Mouse (Mus musculus) ES-Bruce4 (cell line): Measurements from ENCODE around the gene Tor4a. TPM values are rescaled to one million over a fixed set of nuclear protein-coding genes. Genes with fewer than 3 reads are reported as not detected.

Source experiments
- H3K27ac ChIP-seq: 2 replicates; pipeline ENCODE4 v1.5.1; 2012; ENCODE audit warnings: low read length, inconsistent platforms; ENCODE audit not compliant: insufficient read depth
- H3K27me3 ChIP-seq: 2 replicates; pipeline ENCODE4 v1.6.1; 2012; ENCODE audit warnings: mild to moderate bottlenecking, low read length, inconsistent platforms; ENCODE audit not compliant: control insufficient read depth, poor library complexity, insufficient read depth, severe bottlenecking
- H3K36me3 ChIP-seq: 2 replicates; pipeline ENCODE4 v1.6.1; 2012; ENCODE audit warnings: inconsistent platforms, mild to moderate bottlenecking, low read length, moderate library complexity; ENCODE audit not compliant: control insufficient read depth, poor library complexity, insufficient read depth, severe bottlenecking
- H3K4me1 ChIP-seq: one replicate; pipeline ENCODE4 v1.8.1; 2011; ENCODE audit warnings: low read length; ENCODE audit not compliant: control insufficient read depth, insufficient read depth
- H3K4me3 ChIP-seq: 2 replicates; pipeline ENCODE4 v1.5.1; 2011; ENCODE audit warnings: low read depth, mild to moderate bottlenecking, low read length
- H3K9ac ChIP-seq: 2 replicates; pipeline ENCODE4 v1.6.1; 2012; ENCODE audit warnings: low read depth, mild to moderate bottlenecking, inconsistent platforms; ENCODE audit not compliant: poor library complexity, severe bottlenecking
- H3K9me3 ChIP-seq: replicated peaks from 2 replicates; pipeline ENCODE4 v1.6.1; 2012; ENCODE audit warnings: mild to moderate bottlenecking, low read length, inconsistent platforms; ENCODE audit not compliant: control insufficient read depth, poor library complexity, insufficient read depth, severe bottlenecking
- CTCF ChIP-seq: IDR thresholded peaks from one replicate; pipeline ENCODE4 v1.8.1; 2011; ENCODE audit warnings: low read depth, low read length
- EP300 ChIP-seq: IDR thresholded peaks from 2 replicates; pipeline ENCODE4 v1.6.1; 2011; ENCODE audit warnings: low read depth, low read length; ENCODE audit not compliant: insufficient read depth
- POLR2A ChIP-seq: IDR thresholded peaks from one replicate; pipeline ENCODE4 v1.8.1; 2011; ENCODE audit warnings: low read length; ENCODE audit not compliant: insufficient read depth
- polyA plus RNA-seq: library from polyadenylated mRNA; stranded (reverse); fragments of >200 nt; gene quantifications from 2 replicates; pipeline ENCODE4 v1.2.4, GENCODE M21; 2011; ENCODE audit warnings: low read depth; ENCODE audit not compliant: missing spikeins, insufficient read depth, insufficient read length

The Tor4a gene
- polyA plus RNA-seq, 1 experiment: 4.5 TPM

DNA sequence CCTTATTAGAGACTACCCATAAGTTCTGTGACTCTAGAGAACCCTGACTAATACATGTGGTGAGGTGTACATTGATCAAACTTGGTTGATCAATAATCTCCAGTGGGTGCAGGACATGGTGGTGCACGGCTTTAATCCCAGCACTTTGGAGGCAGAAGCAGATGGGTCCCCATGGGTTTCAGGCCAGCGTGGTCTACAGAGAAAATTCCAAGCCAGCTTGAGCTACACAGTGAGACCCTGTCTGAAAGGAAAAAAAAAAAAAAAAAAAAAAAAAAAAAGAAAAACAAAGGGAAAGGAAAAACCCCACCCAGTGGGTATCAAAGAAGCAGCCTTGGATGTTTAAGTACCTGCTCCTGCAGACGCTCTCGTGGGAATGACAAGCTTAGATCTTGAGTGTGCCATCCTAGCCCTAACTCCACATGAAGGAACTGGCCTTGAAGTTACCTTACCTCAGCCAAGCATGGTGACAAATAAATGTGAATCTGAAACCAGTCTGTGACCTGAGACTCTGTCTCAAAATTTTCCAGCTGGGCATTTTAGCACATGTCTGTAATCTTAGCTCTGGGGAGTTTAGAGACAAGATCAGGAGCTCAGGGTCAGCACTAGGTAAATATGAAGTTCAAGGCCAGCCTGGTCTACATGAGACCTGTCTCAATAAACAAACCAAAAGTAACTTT, 45.3 kb downstream of the Tor4a start:
- no peak for TF ChIP-seq CTCF
- TF ChIP-seq EP300: no peak
- TF ChIP-seq POLR2A: no peak

DNA sequence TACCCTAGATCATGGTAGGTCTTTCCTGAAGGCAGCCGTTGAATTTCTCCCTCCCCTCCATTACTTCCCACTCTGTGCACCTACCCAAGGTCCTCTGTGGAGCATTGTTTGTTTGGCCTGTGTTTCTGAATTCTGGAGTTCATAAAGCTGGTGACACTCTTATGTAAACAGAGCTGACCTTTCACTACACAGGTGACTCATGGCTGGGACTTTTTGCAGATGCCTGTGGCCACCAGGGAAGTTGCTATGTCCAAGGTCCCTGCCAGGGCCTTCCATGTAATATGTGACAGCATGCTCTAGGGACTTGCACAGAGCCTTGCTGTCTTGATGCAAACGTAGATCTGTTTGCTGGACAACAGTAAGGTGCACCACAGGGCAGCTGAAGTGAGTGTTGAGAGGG, 47.0 kb downstream of the Tor4a start:
- H3K9ac ChIP-seq: no peak overlapping the region
- H3K36me3 ChIP-seq: no peaks in the 10 kb centered on the region
- H3K27ac ChIP-seq: no peak overlapping the region
- no peak overlapping the region for H3K4me3 ChIP-seq
- no peak for TF ChIP-seq CTCF
- no peak for TF ChIP-seq POLR2A
- TF ChIP-seq EP300: no peak
- no peaks in the 10 kb centered on the region for H3K27me3 ChIP-seq
- no peaks in the 10 kb centered on the region for H3K9me3 ChIP-seq
- H3K4me1 ChIP-seq: no peaks in the 10 kb centered on the region

More for the DNA sequence above, 45.3 kb downstream of the Tor4a start:
- H3K4me3 ChIP-seq: no peak overlapping the region
- H3K9me3 ChIP-seq: no peaks in the 10 kb centered on the region
- no peak overlapping the region for H3K27ac ChIP-seq
- no peaks in the 10 kb centered on the region for H3K27me3 ChIP-seq
- H3K4me1 ChIP-seq: no peaks in the 10 kb centered on the region
- H3K36me3 ChIP-seq: no peaks in the 10 kb centered on the region
- H3K9ac ChIP-seq: no peak overlapping the region

- Histone ChIP-seq H3K9me3 (no peaks in the 10 kb centered on the region), H3K9ac (no peak overlapping the region), H3K4me3 (no peak overlapping the region), H3K4me1 (no peaks in the 10 kb centered on the region), H3K36me3 (no peaks in the 10 kb centered on the region), H3K27ac (no peak overlapping the region), H3K27me3 (no peaks in the 10 kb centered on the region)
- TF ChIP-seq CTCF: no peak
- TF ChIP-seq POLR2A: no peak
- no peak for TF ChIP-seq EP300
These were observed 48.8 kb downstream of the Tor4a start for GRCm38 (mm10) chr2:25147892-25148291.

- no peaks in the 10 kb centered on the region for H3K9me3 ChIP-seq
- TF ChIP-seq EP300 (no peak), POLR2A (no peak), CTCF (no peak)
- H3K9ac ChIP-seq: no peak overlapping the region
- H3K27ac ChIP-seq: no peak overlapping the region
- no peaks in the 10 kb centered on the region for H3K27me3 ChIP-seq
- H3K4me1 ChIP-seq: no peaks in the 10 kb centered on the region
- H3K4me3 ChIP-seq: no peak overlapping the region
- no peaks in the 10 kb centered on the region for H3K36me3 ChIP-seq
These were observed 49.3 kb downstream of the Tor4a start for GRCm38 (mm10) chr2:25147398-25147797.

GRCm38 (mm10) chr2:25145346-25145745, 51.3 kb downstream of the Tor4a start:
- no peaks in the 10 kb centered on the region for H3K36me3 ChIP-seq
- H3K4me1 ChIP-seq: no peaks in the 10 kb centered on the region
- H3K4me3 ChIP-seq: no peak overlapping the region
- no peak overlapping the region for H3K9ac ChIP-seq
- no peaks in the 10 kb centered on the region for H3K27me3 ChIP-seq
- H3K9me3 ChIP-seq: no peaks in the 10 kb centered on the region
- no peak overlapping the region for H3K27ac ChIP-seq
- no peak for TF ChIP-seq POLR2A
- TF ChIP-seq EP300: no peak
- TF ChIP-seq CTCF: no peak

Other genes starting within 250 kb of the Tor4a start
- gene Zmynd19, start 247.1 kb downstream of the Tor4a start, polyA plus RNA-seq: 57.5 and 64.7 TPM in 2 replicates
- gene Dph7, start 234.5 kb downstream of the Tor4a start, polyA plus RNA-seq: 15.8 and 18.0 TPM in 2 replicates
- gene Mrpl41, start 221.8 kb downstream of the Tor4a start, polyA plus RNA-seq: 33.7 and 37.4 TPM in 2 replicates
- gene Pnpla7, start 220.9 kb downstream of the Tor4a start, polyA plus RNA-seq: 16.2 and 20.1 TPM in 2 replicates
- gene Nsmf, start 142.5 kb downstream of the Tor4a start, polyA plus RNA-seq: 11.3 and 14.9 TPM in 2 replicates
- not detected in 2 replicates for gene Entpd8, start 116.6 kb downstream of the Tor4a start, polyA plus RNA-seq
- gene Noxa1, start 101.7 kb downstream of the Tor4a start, polyA plus RNA-seq: not detected in 2 replicates
- 9.8 and 10.2 TPM in 2 replicates for gene Nrarp, start 16.1 kb downstream of the Tor4a start, polyA plus RNA-seq
- 36.1 and 41.0 TPM in 2 replicates for gene Nelfb, start 14.6 kb upstream of the Tor4a start, polyA plus RNA-seq
- gene Stpg3, start 17.8 kb upstream of the Tor4a start, polyA plus RNA-seq: not detected in 2 replicates
- 1.8 TPM in 1 of 2 replicates, not detected in the other for gene Fam166a, start 21.9 kb upstream of the Tor4a start, polyA plus RNA-seq
- 605 and 629 TPM in 2 replicates for gene Tubb4b, start 27.8 kb upstream of the Tor4a start, polyA plus RNA-seq
- gene Slc34a3, start 37.5 kb upstream of the Tor4a start, polyA plus RNA-seq: 1.0 and 1.1 TPM in 2 replicates
- gene Rnf224, start 39.9 kb upstream of the Tor4a start, polyA plus RNA-seq: 0.55 TPM in 1 of 2 replicates, not detected in the other
- gene Rnf208, start 45.4 kb upstream of the Tor4a start, polyA plus RNA-seq: 7.3 and 11.3 TPM in 2 replicates
- gene Cysrt1, start 45.6 kb upstream of the Tor4a start, polyA plus RNA-seq: not detected in 2 replicates
- gene AL732309.1, start 50.0 kb upstream of the Tor4a start, polyA plus RNA-seq: not detected in 2 replicates
- 7.6 and 7.7 TPM in 2 replicates for gene Tmem203, start 58.6 kb upstream of the Tor4a start, polyA plus RNA-seq
- gene Tprn, start 65.7 kb upstream of the Tor4a start, polyA plus RNA-seq: 12.3 and 16.9 TPM in 2 replicates
- 47.4 and 49.1 TPM in 2 replicates for gene Ssna1, start 75.6 kb upstream of the Tor4a start, polyA plus RNA-seq
- gene Anapc2, start 75.6 kb upstream of the Tor4a start, polyA plus RNA-seq: 72.4 and 76.0 TPM in 2 replicates
- not detected in 2 replicates for gene Tmem210, start 91.3 kb upstream of the Tor4a start, polyA plus RNA-seq
- not detected in 2 replicates for gene Lrrc26, start 93.0 kb upstream of the Tor4a start, polyA plus RNA-seq
- 2.7 and 4.2 TPM in 2 replicates for gene Grin1, start 122.3 kb upstream of the Tor4a start, polyA plus RNA-seq
- 45.6 and 57.3 TPM in 2 replicates for gene Man1b1, start 135.5 kb upstream of the Tor4a start, polyA plus RNA-seq
- gene Dpp7, start 159.5 kb upstream of the Tor4a start, polyA plus RNA-seq: 27.8 and 29.4 TPM in 2 replicates
- gene Uap1l1, start 168.8 kb upstream of the Tor4a start, polyA plus RNA-seq: 49.8 and 51.1 TPM in 2 replicates
- gene Sapcd2, start 175.4 kb upstream of the Tor4a start, polyA plus RNA-seq: 19.2 and 22.4 TPM in 2 replicates
- 4.2 and 5.6 TPM in 2 replicates for gene Entpd2, start 199.0 kb upstream of the Tor4a start, polyA plus RNA-seq
- 29.7 and 40.9 TPM in 2 replicates for gene Npdc1, start 202.5 kb upstream of the Tor4a start, polyA plus RNA-seq
- gene Fut7, start 226.4 kb upstream of the Tor4a start, polyA plus RNA-seq: not detected in 2 replicates
- gene Abca2, start 231.8 kb upstream of the Tor4a start, polyA plus RNA-seq: 14.0 and 14.2 TPM in 2 replicates